Mouse (Mus musculus) frontal cortex, postnatal 25 days (tissue): ENCODE data around the gene Lgi4.

Experiments
- DNase-seq, 2 experiments: peaks; one replicate each; pipeline ENCODE4 v3.0.0; 2022; ENCODE audit warnings: low spot score in 2 of 2

Gene Lgi4

GRCm38 (mm10) chr7:31051321-31052021 lies 7.7 kb upstream of the Lgi4 start, which contains the start of gene Fxyd7:
TSS of gene Fxyd7 (minus strand) at chr7:31051467.
- no peak for DNase-seq

GRCm38 (mm10) chr7:31052251-31052635 lies 6.9 kb upstream of the Lgi4 start:
- DNase-seq = no peak

GRCm38 (mm10) chr7:31052636-31053434 lies 6.3 kb upstream of the Lgi4 start:
- DNase-seq = peak; percentile 47 to 54

GRCm38 (mm10) chr7:31053882-31054447 lies 5.2 kb upstream of the Lgi4 start:
- DNase-seq = no peak

GRCm38 (mm10) chr7:31054661-31055320 lies 4.4 kb upstream of the Lgi4 start:
- no peak for DNase-seq

- DNase-seq = no peak
Observed at GRCm38 (mm10) chr7:31055354-31055824, 3.8 kb upstream of the Lgi4 start.

- no peak for DNase-seq
Observed at GRCm38 (mm10) chr7:31055883-31056282, 3.3 kb upstream of the Lgi4 start.

- no peak for DNase-seq
Observed at GRCm38 (mm10) chr7:31056448-31056847, 2.7 kb upstream of the Lgi4 start.

- DNase-seq = no peak
Observed at GRCm38 (mm10) chr7:31057071-31057470, 2.1 kb upstream of the Lgi4 start, which contains the start of gene Fxyd1. TSS of gene Fxyd1 (minus strand) at chr7:31057199.

GRCm38 (mm10) chr7:31057730-31058129 lies 1.4 kb upstream of the Lgi4 start:
- no peak for DNase-seq

GRCm38 (mm10) chr7:31058211-31058610 lies 931 bp upstream of the Lgi4 start:
- DNase-seq = no peak

- DNase-seq = no peak
Observed at GRCm38 (mm10) chr7:31059919-31060620, 928 bp downstream of the Lgi4 start.

GRCm38 (mm10) chr7:31060621-31061010 lies 1.5 kb downstream of the Lgi4 start:
- no peak for DNase-seq

GRCm38 (mm10) chr7:31063074-31063560 lies 4.0 kb downstream of the Lgi4 start:
- DNase-seq = no peak

- no peak for DNase-seq
Observed at GRCm38 (mm10) chr7:31067836-31068235, 8.7 kb downstream of the Lgi4 start.

- no peak for DNase-seq
Observed at GRCm38 (mm10) chr7:31069491-31069890, 10.3 kb downstream of the Lgi4 start.

GRCm38 (mm10) chr7:31070324-31070723 lies 11.2 kb downstream of the Lgi4 start:
- DNase-seq = no peak

GRCm38 (mm10) chr7:31072326-31072725 lies 13.2 kb downstream of the Lgi4 start:
- no peak for DNase-seq

- no peak for DNase-seq
Observed at GRCm38 (mm10) chr7:31073546-31073945, 14.4 kb downstream of the Lgi4 start.

- no peak for DNase-seq
Observed at GRCm38 (mm10) chr7:31074061-31074712, 15.0 kb downstream of the Lgi4 start.

- no peak for DNase-seq
Observed at GRCm38 (mm10) chr7:31074713-31075069, 15.5 kb downstream of the Lgi4 start.
